Mouse (Mus musculus) left cerebral cortex, postnatal 25 days (tissue): ENCODE measurements around the gene Pdgfc. TPM values are rescaled to one million over a fixed set of nuclear protein-coding genes. Genes with fewer than 3 reads are reported as not detected.

ENCODE experiments used
- DNase-seq, 2 experiments: peaks; one replicate each; pipeline ENCODE4 v3.0.0; 2022; ENCODE audit warnings: low spot score in 2 of 2, mixed read lengths in 1 of 2
- intact Hi-C: fragments of 180-260 bp; cut with DNase I; formaldehyde crosslinking; loops from one replicate; pipeline ENCODE4 v1.15.1; 2025
- total RNA-seq, 2 experiments: library from RNA; stranded (reverse); gene quantifications; 2 replicates each; pipeline ENCODE4 v1.2.3; 2021

Gene Pdgfc
- 1 to 10 TPM; 8.0 to 8.6 TPM for total RNA-seq

DNA sequence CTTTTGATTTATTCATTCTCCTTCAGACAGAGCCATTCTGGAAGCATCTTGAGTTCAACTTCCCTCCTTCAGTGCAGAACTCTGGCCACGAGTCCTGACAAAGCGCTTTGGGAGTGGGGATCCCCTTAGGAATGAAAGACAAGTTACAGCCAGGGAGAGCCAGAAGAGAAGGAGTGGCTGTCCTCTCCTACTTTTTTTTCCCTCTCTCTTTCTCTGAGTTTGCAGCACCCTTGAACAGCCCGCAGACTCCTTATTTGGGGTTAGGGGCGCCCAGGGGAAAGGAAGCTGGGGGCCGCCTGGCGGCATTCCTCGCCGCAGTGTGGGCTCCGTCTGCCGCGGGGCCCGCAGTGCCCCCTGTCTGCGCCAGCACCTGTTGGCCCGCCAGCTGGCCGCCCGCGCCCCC is at the start of gene Pdgfc:
Pdgfc (plus strand) TSS at position 266 of the 403 bp plus-strand sequence.
- intact Hi-C loops = loop anchor here (2.0 to 5.0 kb wide), 2 partner anchors 234 to 889 kb away; partner anchors contain the start of gene Gria2
- DNase-seq = no peak

DNA sequence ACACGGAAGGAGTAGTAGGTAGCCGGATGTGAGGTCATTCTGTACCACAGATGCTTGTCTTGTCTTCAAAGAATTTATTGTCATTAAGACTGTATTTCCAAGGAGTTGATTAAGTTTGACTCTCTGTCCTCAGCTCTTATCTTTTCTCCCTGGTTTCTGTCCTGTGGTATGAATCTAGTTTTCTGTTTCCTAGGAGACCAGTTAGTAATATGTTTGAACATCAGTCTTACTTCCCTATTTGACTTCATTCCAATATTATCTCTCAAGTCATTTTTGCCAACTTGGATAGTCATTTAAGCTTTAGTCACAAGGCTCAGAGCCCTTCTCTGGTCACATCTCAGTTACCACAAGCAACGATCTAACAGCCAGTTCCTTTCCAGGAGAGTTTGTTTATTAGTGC is 27.0 kb upstream of the Pdgfc start:
- no peak for DNase-seq
- intact Hi-C loops = no loop called here

GRCm38 (mm10) chr3:81009899-81010298 is 26.3 kb upstream of the Pdgfc start:
- intact Hi-C loops = no loop called here
- DNase-seq = no peak

- peak in 1 of 2 experiments; percentile 27 for DNase-seq
- intact Hi-C loops = no loop called here
Observed at GRCm38 (mm10) chr3:81017385-81018051, 18.7 kb upstream of the Pdgfc start.

DNA sequence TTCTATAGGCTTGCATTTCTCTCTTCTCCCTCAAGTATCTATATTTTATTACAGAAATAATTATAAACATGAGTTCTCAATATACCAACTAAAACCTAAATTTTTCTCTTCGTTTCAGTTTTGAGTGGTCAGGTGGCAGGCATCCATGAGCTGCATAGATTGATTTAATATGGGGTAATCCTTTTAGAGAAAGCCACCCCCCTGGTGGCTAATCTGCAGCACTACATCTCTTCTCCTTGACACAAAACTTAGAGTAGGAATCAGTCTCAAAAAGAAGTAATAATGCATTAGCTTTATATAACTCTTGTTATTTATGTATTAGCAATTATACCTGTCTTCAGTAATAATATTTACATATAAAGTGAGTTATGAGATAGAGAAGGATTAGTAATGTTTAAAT is 16.2 kb upstream of the Pdgfc start:
- no peak for DNase-seq
- intact Hi-C loops = no loop called here

- DNase-seq = no peak
- intact Hi-C loops = no loop called here
Observed at GRCm38 (mm10) chr3:81021783-81022182, 14.4 kb upstream of the Pdgfc start.

- DNase-seq = no peak
- intact Hi-C loops = no loop called here
Observed at GRCm38 (mm10) chr3:81022266-81022665, 13.9 kb upstream of the Pdgfc start.

DNA sequence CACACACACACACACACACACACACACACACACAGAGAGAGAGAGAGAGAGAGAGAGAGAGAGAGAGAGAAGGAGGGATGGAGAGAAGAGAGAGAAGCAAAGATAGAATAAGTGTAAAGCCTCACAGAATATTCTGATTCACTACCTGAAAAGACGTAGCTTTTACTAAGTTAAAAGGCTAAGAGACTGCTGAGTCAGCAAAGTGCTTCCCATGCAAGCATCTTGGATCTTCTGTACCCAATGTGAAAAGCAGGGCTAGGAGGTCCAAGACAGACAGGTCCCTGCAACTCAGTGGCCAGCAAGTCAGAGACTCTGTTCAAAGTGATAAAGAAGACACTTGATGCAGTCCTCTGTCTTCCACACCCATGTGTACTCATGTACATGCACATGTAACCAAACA is 13.4 kb upstream of the Pdgfc start:
- DNase-seq = no peak
- intact Hi-C loops = no loop called here

- no peak for DNase-seq
- intact Hi-C loops = no loop called here
Observed at GRCm38 (mm10) chr3:81023568-81023967, 12.6 kb upstream of the Pdgfc start.

GRCm38 (mm10) chr3:81025568-81026213 is 10.5 kb upstream of the Pdgfc start:
- intact Hi-C loops = no loop called here

GRCm38 (mm10) chr3:81028361-81028760 is 7.9 kb upstream of the Pdgfc start:
- intact Hi-C loops = no loop called here
- DNase-seq = no peak

More at GRCm38 (mm10) chr3:81025568-81026213, 10.5 kb upstream of the Pdgfc start:
- DNase-seq = no peak

- intact Hi-C loops = no loop called here
- no peak for DNase-seq
Observed at GRCm38 (mm10) chr3:81029321-81029720, 6.9 kb upstream of the Pdgfc start.

- intact Hi-C loops = no loop called here
- DNase-seq = no peak
Observed at GRCm38 (mm10) chr3:81029909-81030308, 6.3 kb upstream of the Pdgfc start.

DNA sequence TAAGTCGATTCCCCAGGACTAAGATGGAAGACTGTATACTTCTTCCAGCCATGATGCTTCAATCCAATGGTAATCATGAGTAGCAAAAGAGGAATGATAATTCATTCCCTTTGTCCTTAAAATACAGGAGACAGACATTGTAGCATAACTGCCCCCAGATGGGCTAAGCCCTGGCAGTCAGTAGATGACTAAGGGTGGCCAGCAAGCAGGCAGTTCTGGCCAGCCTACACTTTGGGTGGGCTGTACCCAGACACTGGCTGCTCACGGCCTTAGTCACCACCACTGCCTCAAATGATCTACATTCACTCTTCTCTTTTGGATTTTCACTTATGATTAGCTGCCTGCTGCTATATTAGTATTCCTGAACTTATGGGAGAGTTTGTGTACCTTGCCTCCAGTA is 5.9 kb upstream of the Pdgfc start:
- no peak for DNase-seq
- intact Hi-C loops = no loop called here

DNA sequence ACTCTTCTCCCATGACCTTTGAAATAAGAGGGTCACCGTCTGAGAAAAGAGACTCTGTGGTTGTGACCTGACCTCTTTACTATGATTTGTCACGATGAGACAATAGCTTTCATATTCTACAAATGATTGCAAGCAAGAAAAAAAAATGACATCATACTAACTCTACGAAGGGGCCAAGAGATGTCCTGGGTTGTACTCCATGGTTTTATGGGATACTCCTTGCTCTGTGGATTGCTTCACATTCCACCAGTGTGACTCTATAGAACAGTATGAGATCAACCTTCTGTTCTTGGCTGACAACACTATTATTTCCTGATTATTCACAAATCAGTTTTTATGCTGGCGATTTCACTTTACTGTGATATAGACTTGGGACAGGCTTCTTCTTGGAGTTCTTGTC is 4.2 kb upstream of the Pdgfc start:
- no peak for DNase-seq
- intact Hi-C loops = no loop called here

- intact Hi-C loops = loop anchor here (5.0 kb wide), 1 partner anchor 232 kb away; the partner anchor contains the start of gene Gria2
- DNase-seq = peak in 1 of 2 experiments; percentile 32
Observed at GRCm38 (mm10) chr3:81034336-81035102, 1.7 kb upstream of the Pdgfc start.

DNA sequence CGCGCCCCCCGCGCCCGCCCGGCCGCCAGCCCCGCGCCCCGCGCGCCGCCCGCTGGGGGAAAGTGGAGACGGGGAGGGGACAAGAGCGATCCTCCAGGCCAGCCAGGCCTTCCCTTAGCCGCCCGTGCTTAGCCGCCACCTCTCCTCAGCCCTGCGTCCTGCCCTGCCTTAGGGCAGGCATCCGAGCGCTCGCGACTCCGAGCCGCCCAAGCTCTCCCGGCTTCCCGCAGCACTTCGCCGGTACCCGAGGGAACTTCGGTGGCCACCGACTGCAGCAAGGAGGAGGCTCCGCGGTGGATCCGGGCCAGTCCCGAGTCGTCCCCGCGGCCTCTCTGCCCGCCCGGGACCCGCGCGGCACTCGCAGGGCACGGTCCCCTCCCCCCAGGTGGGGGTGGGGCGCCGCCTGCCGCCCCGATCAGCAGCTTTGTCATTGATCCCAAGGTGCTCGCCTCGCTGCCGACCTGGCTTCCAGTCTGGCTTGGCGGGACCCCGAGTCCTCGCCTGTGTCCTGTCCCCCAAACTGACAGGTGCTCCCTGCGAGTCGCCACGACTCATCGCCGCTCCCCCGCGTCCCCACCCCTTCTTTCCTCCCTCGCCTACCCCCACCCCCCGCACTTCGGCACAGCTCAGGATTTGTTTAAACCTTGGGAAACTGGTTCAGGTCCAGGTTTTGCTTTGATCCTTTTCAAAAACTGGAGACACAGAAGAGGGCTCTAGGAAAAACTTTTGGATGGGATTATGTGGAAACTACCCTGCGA is 517 bp downstream of the Pdgfc start:
- DNase-seq = peak; percentile 40 to 59
- intact Hi-C loops = loop anchor here (2.0 to 5.0 kb wide), 2 partner anchors 234 to 888 kb away; partner anchors contain the start of gene Gria2

GRCm38 (mm10) chr3:81037312-81037859 is 1.2 kb downstream of the Pdgfc start:
- DNase-seq = peak in 1 of 2 experiments; percentile 34
- intact Hi-C loops = loop anchor here (2.0 to 5.0 kb wide), 2 partner anchors 235 to 887 kb away; partner anchors contain the start of gene Gria2

GRCm38 (mm10) chr3:81039131-81039653 is 3.0 kb downstream of the Pdgfc start:
- DNase-seq = peak; percentile 42 to 60
- intact Hi-C loops = loop anchor here (2.0 to 5.0 kb wide), 2 partner anchors 237 to 744 kb away; partner anchors contain the start of gene Gria2
